Mouse (Mus musculus) ES-E14 (cell line): ENCODE measurements around the gene Olfr1448.

Source experiments
- HCFC1 ChIP-seq: IDR thresholded peaks from 2 replicates; pipeline ENCODE4 v1.6.1; 2012; ENCODE audit warnings: low read length, inconsistent platforms, borderline replicate concordance; ENCODE audit not compliant: insufficient read depth
- MAFK ChIP-seq: IDR thresholded peaks from 2 replicates; pipeline ENCODE4 v1.6.1; 2014; ENCODE audit warnings: mild to moderate bottlenecking, low read depth, low read length, inconsistent platforms; ENCODE audit not compliant: insufficient read depth
- ZC3H11A ChIP-seq: IDR thresholded peaks from 2 replicates; pipeline ENCODE4 v1.6.1; 2012; ENCODE audit warnings: low read depth, mild to moderate bottlenecking, inconsistent platforms, low read length, borderline replicate concordance
- ZNF384 ChIP-seq: IDR thresholded peaks from 2 replicates; pipeline ENCODE4 v1.6.1; 2012; ENCODE audit warnings: low read depth, low read length, inconsistent platforms

DNA sequence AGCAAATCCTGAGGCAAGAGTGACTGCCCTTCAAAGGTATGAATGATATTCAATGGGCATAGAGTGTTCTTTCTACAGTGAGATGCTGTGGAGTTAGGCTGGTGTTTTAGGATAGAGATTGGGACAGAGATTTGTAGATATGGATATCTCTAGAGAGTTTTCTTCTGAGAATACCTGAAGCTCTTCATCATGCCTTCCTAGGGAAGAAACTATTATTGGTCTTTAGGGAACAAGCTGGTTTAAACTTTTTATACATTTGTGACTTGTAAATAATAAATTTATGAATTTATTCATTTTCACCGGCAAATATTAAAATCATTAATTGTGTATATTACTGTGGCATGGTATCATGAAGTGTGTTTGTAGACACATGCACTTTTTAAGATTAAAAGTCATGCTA is 20.6 kb downstream of the Olfr1448 start, which contains the start of gene Olfr1447:
- TF ChIP-seq ZC3H11A (no peak), MAFK (no peak), HCFC1 (no peak), ZNF384 (no peak)
